In the genomic region with DNA sequence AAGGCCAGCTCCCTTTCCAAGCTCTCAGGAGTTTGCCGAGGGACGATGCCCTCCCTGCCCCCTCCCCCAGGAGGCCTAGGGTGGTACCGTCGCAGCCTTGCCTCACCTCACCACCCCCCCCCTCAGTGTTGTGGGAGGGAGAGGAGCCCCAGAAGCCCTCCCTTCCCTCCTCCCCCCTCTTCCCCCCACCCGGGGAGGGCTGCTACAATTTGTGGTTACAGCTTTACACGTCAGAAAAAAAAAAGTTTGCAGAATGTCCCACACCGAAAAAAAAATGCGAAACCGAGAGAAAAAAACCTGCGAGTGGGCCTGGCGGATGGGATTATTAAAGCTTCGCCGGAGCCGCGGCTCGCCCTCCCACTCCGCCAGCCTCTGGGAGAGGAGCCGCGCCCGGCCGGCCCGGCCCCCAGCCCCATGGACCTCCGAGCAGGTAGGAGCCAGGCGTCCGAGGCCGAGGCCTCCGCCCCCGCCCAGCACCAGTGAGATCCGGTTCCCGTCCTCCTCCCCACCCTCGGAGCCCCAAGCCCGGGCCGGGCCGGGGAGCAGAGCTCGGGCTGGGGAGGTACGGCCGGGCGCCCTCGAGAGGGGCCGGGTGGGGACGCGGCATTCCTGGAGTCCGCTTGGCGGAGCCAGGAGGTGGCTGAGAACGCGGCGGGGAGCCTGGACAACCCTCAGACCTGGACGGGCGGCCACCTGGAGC, we compare ENCODE assay signal across 8 mouse cellular contexts. TPM values are rescaled to one million over a fixed set of nuclear protein-coding genes. Genes with fewer than 3 reads are reported as not detected.
DNase-seq lines count a peak whose midpoint lies in the region; ATAC-seq lines count a peak whose summit lies in the region.

Gene Clcf1 (plus strand): TSS at position 168 of the 700 bp plus-strand sequence.
Gene AC109138.7 (plus strand): TSS at position 287 of the 700 bp plus-strand sequence.

- no peaks in the 10 kb centered on the region for H3K27me3 ChIP-seq in splenic B cell, adult 2 months (ENCODE audit: control insufficient read depth, insufficient read depth, low read length, poor library complexity, severe bottlenecking)

- peak; percentile 69 for ATAC-seq in activated CD4-positive, CD25-positive, alpha-beta regulatory T cell, adult 4 months
- peak; percentile 21; the same call in 1 of the 2 replicates for ATAC-seq in granulocyte monocyte progenitor cell, adult 5-6 weeks (replicated peaks; ENCODE audit: poor library complexity, severe bottlenecking)
- ATAC-seq in megakaryocyte, adult 5-6 weeks (ENCODE audit: poor library complexity, severe bottlenecking) = peak; percentile 37

- H3K36me3 ChIP-seq in splenic B cell, adult 2 months (ENCODE audit: control insufficient read depth, insufficient read depth, low read length, poor library complexity, severe bottlenecking) = no peaks in the 10 kb centered on the region; the same call in 1 of the 2 replicates

- DNase-seq in gastrocnemius, postnatal 10 days = peak; percentile 49
- DNase-seq in gastrocnemius, adult 8-10 months (ENCODE audit: low spot score in 2 of 2) = no peak
- peak; percentile 78 for DNase-seq in kidney, postnatal 10 days
- peak; percentile 89 for DNase-seq in splenic B cell, adult 2 months (ENCODE audit: low read depth, low spot score)
- no peak for DNase-seq in layer of hippocampus, postnatal 10 days (ENCODE audit: low spot score in 2 of 2)

RNA-seq across cellular contexts. Expression of gene Clcf1, which starts in this region (rescaled TPM):
- 1 to 10 TPM in 1 of 2 experiments, under 1 TPM in 1; 0.47 to 2.2 TPM for total RNA-seq in gastrocnemius, postnatal 10 days (2021)
- total RNA-seq in gastrocnemius, adult 8-10 months (2022) = under 1 TPM in 3 of 4 experiments, not detected in 1; 0.20 to 0.43 (median 0.22) TPM
- polyA plus RNA-seq in activated CD4-positive, CD25-positive, alpha-beta regulatory T cell, adult 4 months (2017; shearing (Covaris generic)) = 10 to 100 TPM; 19.7 to 29.7 TPM
- total RNA-seq in granulocyte monocyte progenitor cell, adult 5-6 weeks (2014; fragmentation: Nextera tagmentation) = 6.8 and 7.4 TPM in 2 replicates
- 0.67 and 1.8 TPM in 2 replicates for total RNA-seq in granulocyte monocyte progenitor cell, adult 5-6 weeks (2017)
- total RNA-seq in megakaryocyte, adult 5-6 weeks (2015) = 1.4 and 2.9 TPM in 2 replicates
- total RNA-seq in megakaryocyte, adult 5-6 weeks (2017) = 0.40 and 2.2 TPM in 2 replicates
- under 1 TPM; 0.36 to 0.75 TPM for total RNA-seq in layer of hippocampus, postnatal 10 days (2021)

RNA-seq across cellular contexts. Expression of gene AC109138.7, which starts in this region (rescaled TPM):
- not detected for total RNA-seq in gastrocnemius, postnatal 10 days (2021)
- not detected for total RNA-seq in gastrocnemius, adult 8-10 months (2022)
- not detected for polyA plus RNA-seq in activated CD4-positive, CD25-positive, alpha-beta regulatory T cell, adult 4 months (2017; shearing (Covaris generic))
- not detected in 2 replicates for total RNA-seq in granulocyte monocyte progenitor cell, adult 5-6 weeks (2014; fragmentation: Nextera tagmentation)
- not detected in 2 replicates for total RNA-seq in granulocyte monocyte progenitor cell, adult 5-6 weeks (2017)
- total RNA-seq in megakaryocyte, adult 5-6 weeks (2015) = not detected in 2 replicates
- not detected in 2 replicates for total RNA-seq in megakaryocyte, adult 5-6 weeks (2017)
- total RNA-seq in layer of hippocampus, postnatal 10 days (2021) = not detected

Comparison
In these comparisons a context has a peak if more than half of its experiments do, and no peak if none do; other contexts are left out.
1. DNase-seq: peak in gastrocnemius, postnatal 10 days (single experiment), kidney, postnatal 10 days (single experiment) and splenic B cell, adult 2 months (single experiment); none in gastrocnemius, adult 8-10 months (0 of 2) and layer of hippocampus, postnatal 10 days (0 of 2).
2. Peak in every context shown above with its lines, with median percentiles within 50 percentile points of each other: ATAC-seq.